Mouse (Mus musculus) right cerebral cortex, postnatal 14 days (tissue): ENCODE results near the gene Mtch1.
A peak's percentile ranks its signal among the peaks of the same experiment; 100 is the strongest.

ENCODE experiments used
- DNase-seq: peaks from one replicate; pipeline ENCODE4 v3.0.0; 2022

The Mtch1 gene

DNA sequence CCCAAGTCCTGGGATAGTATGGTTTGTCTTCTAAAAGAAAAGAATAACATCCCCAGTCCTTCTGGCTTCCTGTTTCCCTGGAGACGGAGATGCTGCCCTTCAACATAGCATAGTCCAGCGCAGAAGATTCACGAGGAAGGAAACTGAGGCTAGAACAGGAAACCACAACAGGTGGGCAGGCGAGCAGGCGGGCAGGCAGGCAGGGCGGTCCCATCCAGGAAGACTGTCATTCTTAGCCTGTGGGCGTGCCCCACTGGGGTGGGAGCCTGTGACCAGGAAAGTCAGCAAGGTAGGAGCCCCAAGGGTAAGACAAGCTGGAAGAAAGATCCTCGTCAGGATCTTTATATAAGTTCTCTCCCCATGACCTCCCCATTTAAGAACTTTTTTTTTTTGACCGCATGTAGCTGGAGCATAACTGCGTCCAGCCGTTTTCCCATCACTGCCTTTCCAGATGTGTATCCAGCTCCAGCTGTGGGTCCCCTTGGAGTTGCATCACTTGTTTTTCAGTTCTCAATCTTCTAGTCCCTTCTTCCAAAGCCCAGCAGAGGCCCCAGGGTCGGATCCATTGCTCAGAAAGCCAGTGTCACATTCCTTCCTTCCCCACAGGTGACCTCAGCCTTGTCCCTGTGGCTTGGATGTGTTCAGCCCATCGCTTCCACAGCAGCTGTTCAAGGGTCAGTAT, 43.2 kb downstream of the Mtch1 start:
- DNase-seq: no peak

DNA sequence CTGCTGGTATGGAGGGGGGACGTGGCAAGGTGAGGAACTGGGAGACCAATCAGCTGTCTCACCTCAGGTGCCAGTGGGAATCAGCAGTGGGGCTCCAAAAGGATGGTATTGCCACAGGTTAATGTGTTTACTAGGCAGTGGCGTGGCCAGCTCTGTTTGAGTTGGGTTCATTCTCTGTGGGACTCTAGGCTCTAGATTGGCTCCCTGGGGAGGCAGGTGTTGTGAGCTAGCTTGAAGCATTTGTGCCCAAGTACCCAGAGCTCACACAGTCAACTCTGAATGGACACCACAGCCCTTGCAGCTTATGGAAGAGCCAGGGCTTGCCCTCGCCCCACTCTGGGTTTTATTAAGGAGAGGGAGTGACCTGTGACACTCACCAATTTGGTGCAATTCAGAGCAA, 43.9 kb downstream of the Mtch1 start:
- DNase-seq: no peak

DNA sequence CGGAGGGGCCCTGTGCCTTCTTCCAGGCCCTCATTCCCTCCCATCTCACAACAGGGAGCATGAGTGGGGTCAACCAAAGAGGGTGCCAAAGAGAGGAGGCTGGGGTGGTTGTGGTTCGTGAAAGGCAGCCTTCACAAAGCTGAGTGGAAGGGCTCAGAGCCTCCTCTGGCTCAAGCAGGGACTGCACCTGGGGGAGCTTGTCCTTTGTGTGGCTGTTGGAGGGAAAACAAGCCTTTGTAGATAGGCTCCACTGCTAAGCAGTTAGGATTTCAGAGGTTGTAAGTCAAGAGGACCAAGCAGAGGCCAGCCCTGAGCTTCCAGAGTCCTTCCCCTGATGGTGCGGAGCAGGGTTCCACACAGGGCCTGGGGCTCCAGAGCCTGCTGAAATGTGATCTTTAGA, 44.6 kb downstream of the Mtch1 start:
- DNase-seq: no peak

DNA sequence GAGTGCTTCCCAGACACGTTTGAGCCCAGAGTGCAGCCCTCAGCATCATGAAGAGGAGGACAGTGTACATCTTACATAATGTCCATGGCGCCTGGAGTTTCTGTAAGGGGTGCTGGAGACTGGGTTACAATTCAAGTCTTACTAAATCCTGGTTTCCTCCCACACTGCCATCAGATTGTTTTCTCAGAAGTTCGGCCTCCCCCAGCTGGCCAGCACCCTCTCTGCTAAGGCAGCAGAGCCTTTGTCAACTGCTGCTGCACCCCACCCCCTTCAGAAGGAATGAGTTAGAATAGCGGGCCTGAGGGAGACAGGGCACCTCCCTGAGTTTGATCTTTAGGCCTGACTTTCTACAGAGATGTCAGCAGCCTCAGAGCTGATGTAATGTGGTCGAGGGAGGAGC, 45.6 kb downstream of the Mtch1 start:
- no peak for DNase-seq

DNA sequence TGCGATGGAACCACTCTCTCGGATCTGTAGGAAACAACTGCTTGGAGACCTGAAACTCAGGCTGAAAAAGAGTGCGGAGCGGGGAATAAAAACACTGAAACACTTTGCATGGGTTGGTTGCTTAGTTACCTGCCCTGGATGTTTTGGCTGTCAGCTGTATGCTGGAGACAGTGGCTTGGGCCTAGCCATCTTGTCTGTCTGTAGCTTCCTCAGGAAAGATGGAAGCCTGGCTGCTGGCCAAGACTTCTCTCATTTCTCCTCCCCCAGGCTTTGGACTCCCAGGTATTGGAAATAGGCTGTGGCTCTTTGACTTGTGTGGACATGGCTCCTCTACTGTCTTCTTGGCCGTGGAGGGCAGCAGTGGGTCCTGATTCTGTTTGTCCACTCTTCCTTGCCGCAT, 46.3 kb downstream of the Mtch1 start:
- peak; percentile 42 for DNase-seq

DNA sequence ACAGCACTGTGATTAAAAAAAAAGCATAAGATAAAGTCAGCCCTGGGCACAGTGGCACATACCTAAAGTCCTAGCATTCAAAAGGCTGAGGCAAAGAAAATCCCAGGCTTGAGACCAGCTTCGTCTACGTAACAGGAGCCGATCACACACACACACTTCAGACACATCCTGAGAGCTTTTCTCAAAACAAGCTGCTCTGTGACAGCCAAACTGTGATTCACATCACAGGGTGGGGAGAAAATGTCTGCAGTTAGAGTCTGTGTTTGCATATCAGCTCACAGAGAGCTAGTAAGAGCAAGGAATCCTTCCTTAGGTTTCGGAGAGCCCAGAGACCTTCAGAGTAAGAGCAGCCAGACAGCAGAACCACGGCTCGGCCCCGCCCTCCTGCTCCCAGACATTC, 46.8 kb downstream of the Mtch1 start:
- no peak for DNase-seq

DNA sequence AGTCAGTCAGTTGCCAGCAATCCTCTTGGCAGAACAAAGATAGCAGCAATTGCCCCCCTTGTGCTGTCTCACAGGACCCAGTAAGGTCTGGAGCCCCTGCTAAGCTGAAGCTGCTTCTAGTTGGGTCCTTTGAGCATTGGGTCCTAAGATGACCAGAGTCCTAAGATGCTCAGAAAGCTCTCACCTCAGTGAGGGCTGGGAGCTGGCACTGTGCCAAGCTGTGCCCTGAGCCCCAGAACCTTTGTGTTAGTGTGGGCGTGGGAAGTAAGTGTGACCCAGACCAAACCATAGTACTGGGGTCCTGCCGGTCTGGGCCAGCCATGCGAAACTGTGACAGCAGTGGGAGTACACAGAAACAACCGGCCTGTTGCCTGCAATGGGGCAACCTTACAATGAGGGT, 48.5 kb downstream of the Mtch1 start:
- DNase-seq: no peak

DNA sequence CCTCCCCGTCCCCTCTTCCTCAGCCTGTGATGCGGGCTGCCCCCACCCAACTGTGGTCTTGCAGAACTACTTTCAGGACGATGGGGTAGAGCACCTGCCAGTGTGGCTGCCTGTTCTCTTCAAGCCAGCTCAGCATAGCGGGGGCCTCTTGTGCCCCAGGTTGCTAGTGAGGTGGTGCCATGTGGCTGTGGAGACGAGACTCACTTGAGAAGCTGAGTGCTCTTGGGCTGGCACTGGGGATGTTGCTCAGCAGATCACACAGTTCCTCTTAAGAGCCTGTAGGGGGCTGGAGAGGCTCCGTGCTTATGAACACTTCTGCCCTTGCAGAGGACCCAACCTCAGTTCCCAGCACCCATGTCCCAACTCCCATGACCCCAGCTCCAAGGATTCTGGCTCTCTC, 49.9 kb downstream of the Mtch1 start:
- DNase-seq: no peak

DNA sequence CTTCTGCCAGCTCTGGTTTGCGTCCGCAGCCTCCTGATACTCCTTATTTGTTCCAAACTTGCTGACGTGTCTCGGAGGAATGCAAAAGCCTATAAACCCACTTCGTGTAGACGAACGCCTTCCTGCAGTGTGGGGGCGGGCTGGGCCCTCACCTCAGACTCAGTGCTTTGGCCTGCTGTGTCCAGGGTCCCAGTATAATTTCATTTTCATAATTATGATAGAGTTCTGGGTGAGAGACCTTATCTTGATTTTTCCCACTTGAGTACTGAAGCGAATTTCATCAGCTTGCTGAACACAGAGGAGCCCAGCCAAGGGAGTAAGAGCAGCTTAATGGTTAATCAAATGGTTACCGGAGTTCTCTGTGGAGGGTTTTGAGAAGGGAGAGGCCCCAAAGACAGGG, 50.4 kb downstream of the Mtch1 start:
- no peak for DNase-seq

DNA sequence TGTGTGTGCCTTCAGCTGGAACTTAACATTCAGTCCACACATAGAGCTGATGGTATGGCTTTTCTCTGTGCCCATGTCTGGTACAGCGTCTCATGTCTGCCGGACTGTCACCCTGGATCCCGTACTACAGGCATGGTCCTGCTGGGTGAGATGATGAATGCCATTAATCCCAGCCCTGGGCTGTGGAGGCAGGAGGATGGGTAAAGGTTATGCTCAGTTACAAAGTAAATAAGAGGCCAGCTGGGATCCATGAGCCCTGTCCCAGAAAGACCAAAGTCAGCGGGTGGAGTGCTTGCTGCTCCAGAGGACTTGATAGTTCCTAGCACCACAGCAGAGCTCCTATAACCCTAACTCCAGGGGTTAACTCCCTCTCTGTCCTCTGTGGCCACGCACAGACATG, 51.9 kb downstream of the Mtch1 start:
- no peak for DNase-seq

DNA sequence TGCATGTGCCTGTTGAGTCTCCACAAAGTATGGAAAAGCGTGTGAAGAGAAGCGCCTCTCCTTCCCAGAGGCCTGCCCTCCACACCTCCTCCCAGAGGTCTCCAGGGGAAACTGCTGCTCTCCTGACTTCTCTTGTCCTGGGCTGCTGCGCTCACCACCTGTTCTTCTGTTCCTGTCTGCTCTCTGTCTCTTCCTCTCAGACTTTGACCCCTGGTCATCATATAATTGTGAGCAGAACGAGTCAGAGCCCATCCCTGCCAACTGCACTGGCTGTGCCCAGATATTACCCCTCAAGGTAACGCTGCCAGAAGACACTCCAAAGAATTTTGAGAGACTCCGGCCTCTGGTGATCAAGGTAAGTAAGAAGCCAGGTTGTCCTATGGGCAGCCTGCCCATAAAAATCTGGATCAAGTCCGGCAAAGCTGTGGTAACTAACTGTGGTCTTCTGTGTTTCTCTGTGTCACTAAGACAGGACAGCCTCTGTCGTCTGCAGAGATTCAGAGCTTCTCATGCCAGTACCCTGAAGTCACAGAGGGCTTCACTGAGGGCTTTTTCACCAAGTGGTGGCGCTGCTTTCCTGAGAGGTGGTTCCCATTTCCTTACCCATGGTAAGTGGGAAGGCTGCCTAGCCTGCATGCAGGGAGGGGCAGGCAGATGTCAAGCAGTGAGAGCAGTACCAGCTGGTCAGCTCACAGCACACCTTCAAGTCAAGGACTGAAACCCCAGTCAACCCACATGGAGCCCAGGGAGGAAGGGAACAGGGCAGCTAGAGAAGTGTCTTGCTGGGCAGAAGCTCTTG, 53.7 kb downstream of the Mtch1 start:
- no peak for DNase-seq

DNA sequence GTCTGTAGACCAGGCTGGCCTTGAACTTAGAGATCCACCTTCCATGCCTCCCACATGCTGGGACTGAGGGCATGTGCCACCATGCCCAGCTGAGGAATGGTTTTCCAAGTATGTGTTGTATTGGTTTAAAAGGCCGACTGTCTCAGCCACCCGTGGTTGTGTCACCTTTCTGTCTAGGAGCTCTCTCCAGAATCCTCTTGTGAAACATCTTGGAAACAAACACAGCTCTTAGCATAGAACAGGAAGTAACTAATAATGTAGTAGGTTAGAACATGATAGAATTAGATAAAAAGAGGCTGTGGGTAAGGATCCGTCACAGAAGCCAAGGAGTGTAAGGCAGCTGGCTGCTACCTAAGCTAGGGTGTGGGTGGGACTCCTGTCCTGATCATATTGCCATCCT, 54.7 kb downstream of the Mtch1 start:
- no peak for DNase-seq

DNA sequence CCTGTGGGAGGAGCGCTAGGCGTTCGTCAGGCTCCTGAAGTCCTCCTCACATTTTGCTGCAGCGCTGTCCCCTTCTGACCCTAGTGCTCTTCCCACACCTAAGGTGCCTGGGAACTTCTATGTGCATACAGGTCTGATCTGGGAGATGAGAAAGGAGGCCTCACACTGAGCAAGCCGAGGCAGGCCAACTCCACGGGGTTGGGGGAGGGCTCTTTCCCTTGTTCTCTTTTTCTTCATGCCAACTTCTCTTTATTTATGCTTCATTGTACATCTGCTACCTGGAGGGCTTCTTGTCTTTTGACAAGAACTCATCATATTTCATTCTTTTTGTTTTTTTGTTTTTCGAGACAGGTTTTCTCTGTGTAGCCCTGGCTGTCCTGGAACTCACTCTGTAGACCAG, 55.9 kb downstream of the Mtch1 start:
- DNase-seq: no peak

DNA sequence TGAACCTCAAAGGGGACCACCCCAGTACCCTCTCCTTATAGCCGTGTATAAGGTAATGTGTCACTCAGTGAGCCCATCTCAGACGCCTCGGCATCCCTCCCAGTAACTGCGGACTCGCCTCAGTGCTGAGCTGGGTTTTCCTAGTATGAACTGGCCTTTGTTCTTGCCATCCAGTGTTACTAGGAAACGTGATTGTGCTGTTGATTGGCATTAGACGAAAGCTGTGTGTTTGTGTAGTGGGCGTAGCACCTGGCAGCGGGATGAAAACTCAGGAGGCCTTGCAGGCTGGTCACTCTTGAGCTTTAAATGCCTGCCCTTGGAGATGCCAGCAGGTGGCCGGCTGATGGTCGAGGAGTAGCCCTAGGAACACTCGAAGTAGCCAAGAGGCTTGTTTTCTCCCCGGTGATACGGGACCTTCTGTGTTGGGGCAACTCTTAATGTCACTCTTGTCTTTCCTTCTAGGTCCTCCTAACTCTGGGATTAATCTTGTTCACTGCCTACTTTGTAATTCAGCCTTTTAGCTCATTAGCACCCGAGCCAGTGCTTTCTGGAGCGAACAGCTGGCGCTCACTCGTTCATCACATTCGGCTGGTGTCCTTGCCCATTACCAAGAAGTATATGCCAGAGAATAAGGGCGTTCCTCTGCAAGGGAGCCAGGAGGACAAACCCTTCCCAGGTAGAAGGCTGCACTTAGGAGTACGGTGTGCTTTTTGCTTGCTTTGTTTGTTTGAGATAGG, 65.3 kb downstream of the Mtch1 start:
- DNase-seq: no peak
